Mouse (Mus musculus): ENCODE measurements at regions not wholly inside any gene's neighbourhood (a gene's known extent, or its start where the extent isn't known, plus 50 kb on each side); places are given as distances from the start of the nearest gene placed in this dataset.

- WGBS, result 68% methylated on average over 5 of the region's 5 CpGs
- Histone ChIP-seq H3K4me2 (no peak overlapping the region), H3K4me3 (replicated peaks) (no peak overlapping the region), H3K27ac (no peak overlapping the region), H3K9me3 (replicated peaks) (no peaks in the 10 kb centered on the region), H3K4me1 (peaks cover 8% of the 10 kb centered on the region; the same call in 1 of the 2 replicates), H3K27me3 (peaks cover 20% of the 10 kb centered on the region; the same call in 1 of the 2 replicates), H3K9ac (no peak overlapping the region), H3K36me3 (no peaks in the 10 kb centered on the region)
- no peak for ATAC-seq (replicated peaks; ENCODE audit: low FRiP score)
Measured at GRCm38 (mm10) chr9:43682102-43682501, 61.7 kb upstream of the Nectin1 start.

GRCm38 (mm10) chr9:43684596-43684995, 59.2 kb upstream of the Nectin1 start:
- WGBS, result 75% methylated on average over 5 of the region's 5 CpGs
- Histone ChIP-seq H3K9me3 (replicated peaks) (no peaks in the 10 kb centered on the region), H3K4me3 (replicated peaks) (no peak overlapping the region), H3K36me3 (no peaks in the 10 kb centered on the region), H3K27me3 (0 out of 2 replicates have a peak, but pooled peaks cover 4% of the 10 kb centered on the region), H3K9ac (no peak overlapping the region), H3K4me1 (peaks cover 3% of the 10 kb centered on the region; the same call in 1 of the 2 replicates), H3K4me2 (no peak overlapping the region), H3K27ac (no peak overlapping the region)
- ATAC-seq (replicated peaks; ENCODE audit: low FRiP score), result no peak

DNA sequence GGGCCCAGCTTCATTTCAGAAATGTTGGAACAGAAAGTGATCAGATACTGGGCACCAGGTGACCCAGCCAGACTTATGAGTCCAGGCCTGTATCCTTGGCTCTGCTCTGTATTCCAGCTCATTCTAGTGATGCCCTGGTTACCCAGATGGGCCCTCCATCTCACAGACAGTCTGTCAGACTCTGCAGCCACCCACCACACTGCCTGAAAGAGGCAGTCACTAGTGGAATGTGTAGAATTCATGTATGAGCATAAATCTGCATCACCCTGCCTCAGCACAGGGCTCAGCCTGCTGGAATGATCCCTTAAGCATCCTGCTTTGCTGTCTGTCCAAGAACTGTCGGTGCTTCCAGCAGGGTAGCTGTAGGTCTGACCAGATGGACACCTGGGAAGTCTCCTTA, 51.8 kb upstream of the Nectin1 start:
- Histone ChIP-seq H3K9me3 (replicated peaks) (no peaks in the 10 kb centered on the region), H3K4me2 (no peak overlapping the region), H3K4me3 (replicated peaks) (no peak overlapping the region), H3K4me1 (no peaks in the 10 kb centered on the region), H3K36me3 (no peaks in the 10 kb centered on the region), H3K9ac (no peak overlapping the region), H3K27ac (no peak overlapping the region), H3K27me3 (no peaks in the 10 kb centered on the region)
- no peak for ATAC-seq (replicated peaks; ENCODE audit: low FRiP score)
- WGBS, result 86% methylated on average over 1 of the region's 1 CpGs

DNA sequence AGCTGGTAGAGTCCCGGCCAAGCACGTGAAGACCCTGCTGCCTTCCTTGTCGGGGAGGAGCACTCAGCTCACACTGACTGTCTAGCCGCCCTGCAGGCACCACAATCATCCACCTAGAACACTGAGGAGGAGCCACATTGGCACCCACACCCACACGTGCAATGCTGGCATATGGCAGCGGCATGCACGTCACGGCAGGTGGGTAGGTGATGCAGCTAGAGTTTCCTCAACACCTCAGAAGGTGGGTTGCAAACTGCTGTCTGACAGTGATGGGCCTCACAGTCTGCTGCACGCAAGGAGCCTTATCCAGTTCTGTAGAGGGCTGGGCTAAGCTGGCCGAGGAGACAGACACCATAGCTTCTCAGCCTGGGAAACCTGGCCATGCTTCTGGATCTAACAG, 51.2 kb upstream of the Nectin1 start:
- no peak for ATAC-seq (replicated peaks; ENCODE audit: low FRiP score)
- H3K27me3 ChIP-seq, result no peaks in the 10 kb centered on the region
- H3K9me3 ChIP-seq (replicated peaks), result no peaks in the 10 kb centered on the region
- H3K4me3 ChIP-seq (replicated peaks), result no peak overlapping the region
- H3K9ac ChIP-seq, result no peak overlapping the region
- H3K4me1 ChIP-seq, result no peaks in the 10 kb centered on the region
- H3K4me2 ChIP-seq, result no peak overlapping the region
- no peak overlapping the region for H3K27ac ChIP-seq
- H3K36me3 ChIP-seq, result no peaks in the 10 kb centered on the region
- 84% methylated on average over 10 of the region's 10 CpGs for WGBS
